Mouse (Mus musculus): ENCODE data around the gene Sh3tc1.

Sh3tc1 gene

DNA sequence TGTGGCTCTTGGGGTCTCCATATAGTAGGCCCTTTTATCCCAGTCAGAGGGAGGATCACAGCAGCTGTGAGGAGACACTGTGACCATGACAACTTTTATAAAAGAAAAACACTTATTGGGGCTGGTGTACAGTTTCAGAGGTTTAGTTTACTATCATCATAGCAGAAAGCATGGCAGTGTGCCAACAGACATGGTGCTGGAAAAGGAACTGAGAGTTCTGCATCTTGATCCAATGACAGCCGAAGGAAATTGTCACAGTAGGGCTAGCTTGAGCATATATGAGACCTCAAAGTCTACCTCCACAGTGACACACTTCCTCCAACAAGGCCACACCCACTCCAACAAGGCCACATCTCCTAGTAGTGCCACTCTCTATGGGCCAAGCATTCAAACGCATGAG lies 50.9 kb downstream of the Sh3tc1 start:
- intact Hi-C loops (cut with DNase I): no loop called here

DNA sequence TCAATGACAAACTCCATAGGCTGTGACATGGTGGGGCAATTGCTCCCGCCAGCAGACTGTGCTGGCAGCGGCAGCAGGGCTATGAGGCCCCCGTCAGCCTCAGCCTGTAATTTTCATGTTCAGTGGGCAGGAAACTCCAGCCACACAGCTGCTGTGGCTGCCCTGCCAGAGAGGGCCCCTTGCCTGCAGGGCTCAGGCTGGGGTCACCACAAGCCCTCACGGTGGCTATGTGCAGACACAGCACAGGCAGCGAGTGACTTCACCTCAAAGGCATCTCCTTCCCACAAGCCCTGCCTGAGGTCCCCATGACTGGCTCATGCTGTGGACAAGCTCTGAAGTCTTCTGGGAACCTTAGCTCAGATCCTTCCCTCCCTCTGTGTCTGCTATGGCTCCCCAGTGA lies 52.7 kb downstream of the Sh3tc1 start:
- intact Hi-C loops (cut with DNase I): no loop called here

DNA sequence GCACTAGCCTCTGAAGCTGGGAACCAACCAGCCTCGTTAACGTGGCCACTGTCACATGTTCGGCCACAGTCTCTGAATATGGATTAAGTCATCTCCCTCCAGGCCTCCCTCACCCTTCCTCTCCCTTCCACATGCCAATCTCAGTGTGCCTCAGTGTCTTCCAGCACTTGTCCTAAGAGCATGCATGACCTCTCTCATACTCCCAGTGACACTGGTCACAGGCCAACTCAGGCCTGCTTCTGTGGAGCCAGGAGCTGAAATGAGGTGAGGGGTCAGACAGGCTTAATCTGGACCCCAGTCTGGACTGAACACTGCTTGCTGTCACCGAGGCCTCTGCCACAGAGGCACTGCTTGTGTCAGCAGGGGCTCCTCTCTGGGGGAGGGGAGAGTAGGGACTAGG lies 53.5 kb downstream of the Sh3tc1 start:
- intact Hi-C loops (cut with DNase I): no loop called here

DNA sequence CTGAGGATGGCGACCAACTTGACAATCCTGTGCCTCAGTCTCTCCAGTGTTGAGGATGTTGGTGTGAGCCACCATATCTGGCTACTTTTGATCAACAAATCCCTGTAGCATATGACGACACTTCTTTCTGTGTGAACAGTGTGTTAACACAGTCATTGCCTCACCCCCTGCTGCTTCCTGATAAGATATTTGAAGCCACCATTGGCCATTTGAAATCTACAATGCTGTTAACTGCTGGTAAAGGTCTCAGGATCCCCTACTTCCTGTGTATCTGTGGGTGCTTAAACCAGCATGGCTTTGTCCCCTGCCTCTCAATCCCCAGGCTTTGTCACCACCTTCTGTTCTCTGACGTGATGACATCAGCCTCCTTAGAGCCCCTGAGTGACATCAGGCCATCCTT lies 54.7 kb downstream of the Sh3tc1 start:
- intact Hi-C loops (cut with DNase I): no loop called here

DNA sequence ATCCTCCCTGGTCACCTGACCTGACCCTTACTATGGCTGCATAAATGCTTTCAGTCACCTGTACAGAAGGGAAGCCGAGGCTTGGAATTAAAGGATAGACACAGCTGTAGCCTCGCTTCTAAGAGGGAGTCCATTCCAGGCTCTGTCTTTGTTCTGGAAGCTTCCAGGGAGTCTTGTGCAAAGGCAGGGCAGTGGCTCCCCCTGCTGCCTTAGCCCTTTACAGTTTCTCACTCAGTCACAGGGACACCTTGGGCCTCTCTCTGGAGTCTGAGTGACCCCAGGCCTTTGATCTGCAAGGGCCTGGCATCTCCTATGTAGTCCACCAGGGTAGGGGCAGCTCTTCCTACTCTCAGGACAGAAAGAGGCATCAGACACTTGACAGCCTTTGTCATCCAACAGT lies 58.8 kb downstream of the Sh3tc1 start:
- intact Hi-C loops (cut with DNase I): loop anchor here (2.0 to 5.0 kb wide), 2 partner anchors 54 to 86 kb away; no protein-coding TSS in a partner anchor

DNA sequence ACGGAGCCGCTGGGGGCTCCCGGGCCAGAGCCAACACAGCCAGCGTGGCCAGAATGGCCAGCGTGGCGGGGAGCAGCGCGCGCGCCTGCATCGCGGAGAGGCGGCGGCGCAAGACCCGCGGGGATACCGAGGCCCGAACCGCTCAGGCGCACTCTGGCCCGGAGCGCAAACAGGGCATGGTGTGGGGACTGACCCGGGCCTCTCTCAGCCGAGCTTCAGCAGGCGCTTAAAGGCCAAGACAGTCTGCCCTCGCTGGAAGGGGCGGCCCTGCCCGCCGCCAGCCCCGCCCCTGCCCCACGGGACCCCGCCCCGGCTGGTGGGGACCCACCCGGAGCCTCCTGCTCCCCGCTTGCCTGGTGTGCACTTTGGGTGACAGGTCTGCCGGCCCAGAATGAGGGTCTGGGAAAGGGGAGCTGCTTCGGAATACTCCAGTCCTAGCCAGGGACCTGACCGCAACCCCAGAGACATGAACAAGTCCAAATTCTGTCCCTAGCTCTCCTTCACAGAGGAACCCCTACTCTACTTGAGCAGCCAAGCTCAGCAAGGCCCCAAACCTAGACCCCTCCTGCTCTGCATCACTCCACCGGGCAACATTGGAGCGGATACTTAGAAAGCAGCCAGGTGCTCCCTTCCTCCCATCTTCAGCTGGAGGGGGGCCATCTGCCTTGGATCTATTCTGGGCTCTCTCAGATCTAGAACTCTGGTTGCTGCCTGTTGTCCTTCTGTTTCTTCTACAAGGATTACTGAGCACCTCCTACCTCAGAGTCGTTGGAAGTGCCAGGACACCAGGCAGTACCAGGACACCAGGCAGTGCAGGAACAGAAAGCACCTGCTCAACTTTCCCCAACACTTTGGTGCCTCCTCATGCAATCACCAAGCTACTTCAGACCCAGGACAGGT lies 60.3 kb downstream of the Sh3tc1 start, which contains the start of gene Htra3:
Gene Htra3 (minus strand): TSS at position 527 of the 900 bp plus-strand sequence.
- intact Hi-C loops (cut with DNase I): loop anchor here (2.0 to 5.0 kb wide), 2 partner anchors 52 to 85 kb away; no protein-coding TSS in a partner anchor

DNA sequence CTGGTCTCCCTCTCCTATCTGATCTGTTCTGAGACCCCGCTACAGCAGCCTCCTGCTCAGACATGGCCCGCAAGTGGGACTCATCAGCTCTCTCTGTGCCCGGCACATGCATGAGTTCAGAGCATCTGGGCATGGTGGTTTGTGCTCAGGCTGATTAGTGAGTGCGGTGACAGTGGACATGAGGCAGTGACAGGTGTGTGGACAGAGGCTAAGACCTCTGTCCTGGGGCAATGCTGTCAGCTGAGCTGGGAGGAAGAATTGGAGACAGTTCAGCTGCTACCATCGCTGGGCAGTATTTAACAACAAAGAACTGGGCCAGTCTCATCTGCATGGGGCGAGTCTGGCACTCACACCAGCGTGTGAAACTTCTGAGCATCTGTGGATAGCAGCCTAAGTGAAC lies 62.8 kb downstream of the Sh3tc1 start:
- intact Hi-C loops (cut with DNase I): no loop called here

DNA sequence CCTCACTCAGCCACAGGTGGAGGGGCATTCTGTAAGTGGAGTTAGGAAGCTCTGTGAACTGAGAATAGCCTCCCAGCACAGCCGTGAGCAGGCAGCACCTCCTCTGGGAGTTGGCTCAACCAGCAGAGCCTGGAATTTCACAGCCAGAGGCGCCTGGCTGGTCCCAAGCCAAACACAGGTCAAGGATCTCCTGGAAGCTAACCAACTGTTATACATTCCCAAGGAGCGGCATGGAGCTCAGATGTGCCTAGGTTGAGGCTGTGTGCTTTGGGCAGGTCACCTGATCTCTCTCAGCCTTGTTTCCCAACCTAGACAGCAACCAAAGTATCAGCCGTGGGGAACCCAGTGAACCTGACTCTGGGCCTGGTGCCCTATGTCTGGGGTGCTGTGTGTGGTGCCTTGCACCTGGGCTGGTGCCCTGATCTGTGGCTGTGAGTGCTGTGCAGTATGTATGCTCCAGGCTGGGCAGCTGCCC lies 65.7 kb downstream of the Sh3tc1 start:
- intact Hi-C loops (cut with DNase I): no loop called here

DNA sequence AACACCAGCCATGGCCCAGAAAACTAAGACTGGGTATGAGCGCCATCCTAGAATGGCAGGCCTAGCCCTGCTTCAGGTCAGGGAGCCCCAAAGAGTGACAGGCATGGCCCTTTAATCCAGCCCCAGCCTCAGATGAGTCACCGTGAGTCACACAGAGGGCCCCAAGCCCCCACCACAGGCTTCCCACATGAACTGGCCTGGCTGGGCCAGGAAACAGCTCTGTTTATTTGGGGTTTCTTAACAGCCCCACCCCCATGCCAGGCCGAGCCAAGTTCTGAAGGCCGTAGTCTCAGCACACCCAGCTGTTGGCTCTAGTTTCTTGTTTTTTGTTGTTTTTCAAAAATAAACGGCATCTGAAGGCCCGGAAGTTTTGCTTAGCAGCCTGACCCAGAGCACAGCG lies 66.7 kb downstream of the Sh3tc1 start:
- intact Hi-C loops (cut with DNase I): no loop called here

DNA sequence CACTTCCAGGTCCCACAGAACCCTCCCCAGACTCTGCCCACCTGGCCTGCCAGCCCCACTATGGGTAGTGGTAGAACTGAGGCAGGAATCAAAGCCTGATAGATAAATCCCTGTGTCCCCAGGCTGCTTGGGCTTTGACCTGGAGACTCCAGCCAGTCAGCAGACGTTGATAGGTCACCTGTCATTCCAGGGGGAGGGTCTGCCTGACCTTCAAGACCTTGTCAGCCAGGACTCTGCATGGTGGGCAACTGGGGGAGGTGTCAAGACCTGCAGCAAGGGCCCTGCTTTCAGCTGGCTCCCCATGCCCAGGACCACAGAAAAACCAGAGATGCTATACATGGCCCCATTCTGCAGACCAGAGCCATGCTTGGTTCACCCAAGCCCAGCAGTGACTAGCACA lies 67.2 kb downstream of the Sh3tc1 start:
- intact Hi-C loops (cut with DNase I): no loop called here

DNA sequence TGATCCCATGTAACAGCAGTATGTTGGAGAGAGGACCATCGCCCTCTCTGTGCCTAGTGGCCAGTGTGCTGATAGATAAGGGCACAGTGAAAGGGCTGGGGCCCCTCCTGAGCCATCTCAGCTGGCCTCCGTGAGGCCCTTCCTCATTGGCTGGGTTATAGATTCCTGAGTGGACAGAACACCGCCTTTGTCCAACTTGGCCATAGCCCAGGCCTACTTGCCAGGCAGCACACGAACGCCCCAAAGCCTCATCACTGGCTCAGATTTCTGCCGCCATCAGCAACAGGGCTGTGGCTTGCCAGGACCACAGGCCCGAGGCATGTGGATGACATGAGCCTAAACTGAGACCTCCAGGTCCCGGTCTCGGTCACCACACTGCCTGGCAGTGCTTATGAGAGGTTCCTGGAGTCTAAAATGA lies 68.3 kb downstream of the Sh3tc1 start:
- intact Hi-C loops (cut with DNase I): no loop called here

DNA sequence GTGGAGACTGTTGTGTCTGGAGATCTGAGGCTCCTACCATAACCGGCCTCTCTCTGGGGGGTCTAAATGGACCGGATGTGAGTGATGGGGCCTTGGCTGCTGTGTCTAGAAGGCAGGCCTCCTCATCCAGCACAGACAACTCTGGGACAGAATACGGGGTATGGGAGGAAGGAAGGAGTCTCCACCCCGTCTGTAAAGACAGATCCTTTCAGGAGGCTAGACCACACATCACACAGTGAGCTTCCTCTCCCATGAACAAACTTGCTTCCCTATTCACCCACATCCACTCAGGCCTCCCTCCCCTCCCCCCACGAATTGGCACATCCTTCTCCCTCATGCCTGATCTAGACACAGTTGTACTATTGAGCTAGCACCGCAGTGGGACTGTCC lies 69.4 kb downstream of the Sh3tc1 start:
- intact Hi-C loops (cut with DNase I): no loop called here

DNA sequence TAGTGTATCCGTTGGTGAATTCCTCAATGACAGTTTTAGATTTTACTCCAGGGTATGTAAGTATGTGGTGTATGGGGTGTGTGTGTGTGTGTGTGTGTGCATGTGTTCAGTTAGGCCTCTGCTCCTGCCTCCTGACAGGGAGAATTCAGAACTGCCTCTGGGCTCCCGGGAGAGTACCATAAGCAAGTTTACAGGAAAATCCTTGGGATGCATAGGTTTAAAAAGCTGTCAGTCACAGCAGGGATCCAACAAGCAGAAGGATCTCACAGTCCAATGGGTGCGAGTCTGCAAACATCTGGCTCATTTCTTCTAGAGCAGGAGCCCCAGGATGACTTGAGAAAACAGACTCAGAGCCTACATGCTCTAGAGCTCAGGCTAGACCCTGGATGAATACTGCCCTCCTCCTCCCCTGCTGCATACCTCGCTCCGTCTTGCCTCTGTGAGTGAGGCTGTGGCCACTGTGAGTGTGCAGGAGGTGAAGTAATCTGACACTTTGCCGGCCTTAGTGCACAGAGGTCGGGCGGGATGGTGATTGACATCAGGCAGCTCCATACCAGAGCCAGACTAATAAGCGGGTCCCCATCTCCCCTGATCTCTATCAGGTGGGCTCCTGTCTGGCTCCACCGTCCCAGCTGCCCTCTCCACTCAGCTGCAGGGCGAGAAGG lies 69.9 kb downstream of the Sh3tc1 start:
- intact Hi-C loops (cut with DNase I): no loop called here

DNA sequence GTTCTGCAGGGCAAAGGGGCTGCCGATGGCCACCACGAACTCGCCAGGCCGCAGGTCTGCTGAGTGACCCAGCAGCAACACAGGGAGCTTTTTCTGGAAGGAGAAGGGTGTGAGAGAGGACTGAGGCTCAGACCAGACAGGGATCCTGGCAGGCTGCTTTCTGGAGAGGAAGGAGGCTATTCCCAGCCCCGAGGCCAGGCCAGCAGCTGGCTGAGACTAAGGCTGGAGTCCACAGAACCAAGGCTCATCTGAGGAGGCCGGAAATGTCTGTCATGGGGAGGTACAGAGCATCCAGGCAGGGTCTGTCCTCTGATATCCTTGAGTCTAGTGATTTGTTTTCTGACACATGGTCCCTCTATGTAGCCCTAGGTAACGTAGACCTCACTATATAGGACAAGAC lies 73.6 kb downstream of the Sh3tc1 start:
- intact Hi-C loops (cut with DNase I): no loop called here

DNA sequence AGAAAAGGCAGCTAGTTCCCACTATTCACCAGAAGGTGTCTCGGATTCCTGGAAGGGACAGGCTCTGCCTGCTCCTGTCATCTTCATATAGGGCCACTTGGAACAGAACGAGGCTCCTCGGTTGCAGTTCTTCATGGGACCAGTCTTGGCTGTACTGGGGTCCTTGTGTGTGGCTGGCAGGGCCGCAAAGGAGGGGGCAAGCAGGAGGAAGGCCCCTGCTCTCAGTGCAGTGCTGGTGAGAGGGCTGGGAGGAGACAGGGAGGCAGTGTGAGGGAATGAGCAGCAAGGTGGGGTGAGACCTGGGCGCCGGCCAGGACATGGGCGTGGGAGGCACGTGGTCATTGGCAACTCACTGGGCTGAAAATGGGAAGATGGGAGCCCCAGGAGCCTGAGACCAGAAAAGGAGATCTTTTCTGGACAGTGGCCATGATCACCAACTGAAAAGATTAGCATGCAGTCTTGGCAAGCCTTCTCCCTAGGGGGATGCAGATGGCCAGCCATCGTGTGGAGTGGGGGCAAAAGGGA lies 77.7 kb downstream of the Sh3tc1 start:
- intact Hi-C loops (cut with DNase I): no loop called here

DNA sequence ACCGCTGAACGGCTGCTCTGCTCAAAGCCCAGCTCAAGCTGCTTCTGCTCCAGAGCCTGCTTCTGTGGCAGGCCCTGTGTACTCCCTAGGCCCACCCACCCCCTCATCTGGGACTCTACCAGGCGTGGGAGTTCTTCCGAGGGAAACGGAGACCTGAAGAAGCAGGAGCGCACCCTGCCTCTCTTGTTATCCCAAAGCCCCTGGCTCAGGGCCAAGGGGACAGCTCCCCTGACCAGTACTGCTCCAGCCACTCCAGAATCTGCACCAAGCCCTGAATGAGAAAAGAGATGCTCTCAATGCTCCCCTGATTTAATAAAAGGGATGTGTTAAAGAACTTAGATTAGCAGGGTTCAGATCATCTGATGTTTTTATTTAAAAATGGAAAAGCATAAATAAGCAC lies 78.6 kb downstream of the Sh3tc1 start:
- intact Hi-C loops (cut with DNase I): no loop called here

DNA sequence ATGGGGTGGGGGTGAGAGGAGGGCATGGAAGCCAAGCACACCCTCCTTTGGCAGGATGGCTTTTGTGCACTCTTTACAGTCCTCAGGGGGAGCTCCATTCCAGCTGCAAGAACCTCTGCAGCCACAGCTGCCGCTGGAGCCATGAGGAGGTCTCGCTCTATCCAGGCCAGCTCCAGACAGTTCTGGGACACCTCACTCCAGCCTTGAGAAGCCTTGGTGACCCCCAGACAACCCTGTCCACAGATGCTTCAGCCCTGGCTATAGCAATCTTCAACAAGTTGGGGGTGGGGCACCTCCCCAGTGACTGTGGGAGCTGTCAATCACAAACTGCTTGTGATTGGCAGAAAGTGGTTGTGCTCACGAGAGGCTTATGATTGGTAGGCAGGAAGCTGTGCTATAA lies 80.3 kb downstream of the Sh3tc1 start:
- intact Hi-C loops (cut with DNase I): no loop called here

DNA sequence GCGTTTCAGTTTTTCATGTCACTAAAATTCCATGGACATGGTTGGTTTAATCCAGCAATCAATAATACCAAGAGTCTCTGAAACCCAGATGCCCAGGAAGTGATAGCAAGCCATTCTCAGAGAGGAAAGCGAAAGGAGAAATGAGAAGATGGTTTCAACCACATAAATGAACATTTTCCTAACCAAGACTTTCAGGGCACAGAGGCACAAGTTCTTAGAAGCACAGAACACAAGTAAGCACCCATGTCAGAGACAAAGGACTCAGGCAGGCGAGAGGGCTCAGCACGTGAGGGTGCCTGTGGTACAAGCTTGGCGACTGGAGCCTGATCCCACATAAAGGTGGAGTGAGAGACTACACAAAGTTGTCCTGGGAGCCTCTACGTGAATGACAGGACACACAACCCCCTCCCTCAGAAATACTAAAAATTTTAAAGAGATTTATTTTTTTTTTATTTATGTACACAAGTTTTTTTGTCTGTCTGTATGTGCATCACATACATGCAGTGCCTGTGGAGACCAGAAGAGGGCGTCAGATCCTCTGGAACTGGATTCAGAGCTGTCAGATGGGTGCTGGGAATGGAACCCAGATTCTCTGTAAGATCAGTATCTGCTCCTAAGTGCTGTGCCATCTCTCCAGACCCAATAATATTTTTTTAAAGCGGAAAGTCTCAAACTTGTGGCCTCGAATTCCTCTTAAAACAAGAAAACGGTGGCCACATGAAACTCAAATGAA lies 83.9 kb downstream of the Sh3tc1 start:
- intact Hi-C loops (cut with DNase I): no loop called here

DNA sequence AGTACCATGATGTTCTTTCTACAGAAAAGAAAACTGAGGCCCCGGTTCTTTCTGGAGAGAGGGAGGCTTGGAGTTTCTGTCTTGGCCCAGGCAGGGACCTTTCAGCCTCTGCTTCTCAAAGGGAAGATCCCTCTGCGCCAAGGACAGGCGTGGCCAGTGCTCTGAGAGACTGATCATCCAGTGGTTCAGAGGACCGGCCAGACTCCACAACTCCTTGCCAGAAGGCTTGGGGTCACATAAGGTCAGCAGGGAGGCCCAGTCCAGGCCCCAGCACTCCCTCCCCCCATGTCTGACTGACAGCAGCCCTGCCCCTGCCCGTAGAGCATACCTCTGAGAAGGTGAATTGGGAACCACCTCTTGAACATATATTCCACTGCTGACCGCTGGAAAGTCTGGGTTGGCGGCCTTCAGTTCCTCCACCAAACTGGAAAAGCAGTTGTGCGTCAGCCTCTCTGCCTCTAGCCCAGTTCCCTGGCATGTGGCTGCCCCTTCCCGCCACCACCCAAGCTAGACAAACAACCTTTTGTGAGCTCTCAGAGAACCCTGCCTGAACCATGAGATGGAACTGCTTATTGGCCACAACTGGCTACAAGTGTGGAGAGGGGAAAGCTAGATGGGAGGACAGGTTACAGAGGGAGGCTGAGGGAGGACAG lies 85.9 kb downstream of the Sh3tc1 start:
- intact Hi-C loops (cut with DNase I): no loop called here

DNA sequence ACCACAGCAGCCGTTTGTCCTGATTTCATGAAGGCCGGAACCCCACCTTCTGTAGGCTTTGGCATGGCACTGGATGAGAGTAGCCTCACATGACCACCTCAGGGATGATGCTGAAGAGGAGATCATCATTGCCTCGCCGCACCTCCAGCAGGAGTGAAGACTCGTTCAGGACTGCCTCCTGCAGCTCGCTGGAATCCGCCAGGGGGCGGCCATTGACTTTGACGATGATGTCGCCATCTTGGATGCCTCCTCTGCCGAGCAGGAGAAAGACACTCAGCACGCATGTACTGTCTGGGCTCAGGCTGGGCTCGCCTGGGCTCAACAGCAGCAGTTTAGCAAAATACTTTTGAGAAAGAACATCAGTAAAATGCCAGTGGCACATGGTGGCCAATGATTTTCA lies 86.9 kb downstream of the Sh3tc1 start:
- intact Hi-C loops (cut with DNase I): no loop called here

DNA sequence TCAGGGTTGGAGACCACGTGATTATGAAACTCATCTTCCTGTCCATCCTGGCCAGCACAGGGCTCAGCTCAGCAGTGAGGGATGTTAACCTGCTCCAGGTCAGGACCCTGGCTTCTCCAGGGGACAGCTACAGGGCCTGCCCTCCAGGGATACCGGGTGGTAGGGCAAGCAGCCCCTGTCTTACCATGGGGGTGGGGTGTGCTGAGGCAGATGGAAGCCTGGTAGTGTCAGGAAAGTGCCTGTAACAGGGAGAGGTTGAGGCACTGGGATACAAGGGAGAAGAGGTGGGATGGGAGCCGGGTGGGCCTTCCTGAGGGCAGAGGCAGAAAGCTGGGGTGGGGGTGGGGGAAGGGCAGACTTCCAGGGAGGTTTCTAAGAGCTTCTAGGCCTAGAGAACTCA lies 87.5 kb downstream of the Sh3tc1 start:
- intact Hi-C loops (cut with DNase I): no loop called here

Measured in adrenal gland (tissue).